Mouse (Mus musculus): Measurements from ENCODE around the gene Enthd1. TPM values are rescaled to one million over a fixed set of nuclear protein-coding genes. Genes with fewer than 3 reads are reported as not detected.
A peak's percentile ranks its signal among the peaks of the same experiment; 100 is the strongest.

Gene Enthd1
- not detected in 2 replicates for polyA plus RNA-seq (2015; fragmentation: Nextera tagmentation; extraction: Ambion mirVana)

DNA sequence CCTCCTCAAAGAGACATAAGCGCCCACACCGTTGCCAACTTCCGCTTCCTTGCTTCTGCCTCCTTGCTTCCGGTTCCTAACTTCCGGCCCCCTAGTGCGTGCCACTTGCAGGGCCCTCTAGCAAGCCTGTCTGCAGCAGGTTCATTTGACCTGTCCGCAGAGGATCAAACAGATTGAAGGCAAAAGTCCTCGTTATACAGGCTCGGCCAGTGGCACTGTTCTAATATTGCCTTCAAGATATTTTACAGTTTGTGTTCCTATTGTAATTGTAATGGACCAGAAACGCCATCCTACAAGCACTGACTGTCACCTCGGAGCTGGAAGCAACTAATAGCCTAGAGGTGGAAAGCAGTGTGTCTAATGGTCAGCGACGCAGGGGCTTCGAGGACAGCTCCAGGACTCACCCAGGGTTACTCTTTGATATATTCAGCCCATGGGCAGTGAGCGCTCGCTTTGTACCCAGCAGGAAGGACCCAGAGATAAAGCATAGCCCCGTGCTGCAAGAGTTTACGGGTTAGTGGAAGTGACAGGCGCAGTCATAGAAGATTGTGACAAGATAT, at the start of gene Enthd1:
Enthd1 (minus strand) TSS at position 51 of the 560 bp plus-strand sequence.
- Histone ChIP-seq H3K9ac (ENCODE audit: low read length) (no peak within 1 kb of the TSS), H3K27me3 (ENCODE audit: control insufficient read depth, insufficient read depth, low read length) (no peaks in the 10 kb centered on the region), H3K4me1 (ENCODE audit: control insufficient read depth, insufficient read depth, low read length) (no peaks in the 10 kb centered on the region), H3K36me3 (ENCODE audit: control insufficient read depth, insufficient read depth, low read length) (no peaks in the 10 kb centered on the region), H3K4me3 (replicated peaks; ENCODE audit: low read length) (no peak within 1 kb of the TSS), H3K27ac (ENCODE audit: low read length) (no peak within 1 kb of the TSS), H3K9me3 (replicated peaks; ENCODE audit: control insufficient read depth, low read length) (no peaks in the 10 kb centered on the region), H3K4me2 (ENCODE audit: low read depth, low read length) (no peak within 1 kb of the TSS)
- 85% methylated on average over 19 of the region's 19 CpGs for WGBS
- ATAC-seq (ENCODE audit: insufficient read depth, low FRiP score), result no peak

- Histone ChIP-seq H3K9ac (ENCODE audit: low read length) (no peak overlapping the region), H3K27ac (ENCODE audit: low read length) (no peak overlapping the region), H3K4me3 (replicated peaks; ENCODE audit: low read length) (no peak overlapping the region), H3K27me3 (ENCODE audit: control insufficient read depth, insufficient read depth, low read length) (peaks cover 8% of the 10 kb centered on the region; the same call in 1 of the 2 replicates), H3K4me1 (ENCODE audit: control insufficient read depth, insufficient read depth, low read length) (no peaks in the 10 kb centered on the region; the same call in none of the 2 replicates), H3K9me3 (replicated peaks; ENCODE audit: control insufficient read depth, low read length) (no peaks in the 10 kb centered on the region), H3K36me3 (ENCODE audit: control insufficient read depth, insufficient read depth, low read length) (no peaks in the 10 kb centered on the region), H3K4me2 (ENCODE audit: low read depth, low read length) (no peak overlapping the region)
- no peak for ATAC-seq (ENCODE audit: insufficient read depth, low FRiP score)
- 65% methylated on average over 5 of the region's 5 CpGs for WGBS
Observed at GRCm38 (mm10) chr15:80613904-80614303, 48.9 kb upstream of the Enthd1 start.

DNA sequence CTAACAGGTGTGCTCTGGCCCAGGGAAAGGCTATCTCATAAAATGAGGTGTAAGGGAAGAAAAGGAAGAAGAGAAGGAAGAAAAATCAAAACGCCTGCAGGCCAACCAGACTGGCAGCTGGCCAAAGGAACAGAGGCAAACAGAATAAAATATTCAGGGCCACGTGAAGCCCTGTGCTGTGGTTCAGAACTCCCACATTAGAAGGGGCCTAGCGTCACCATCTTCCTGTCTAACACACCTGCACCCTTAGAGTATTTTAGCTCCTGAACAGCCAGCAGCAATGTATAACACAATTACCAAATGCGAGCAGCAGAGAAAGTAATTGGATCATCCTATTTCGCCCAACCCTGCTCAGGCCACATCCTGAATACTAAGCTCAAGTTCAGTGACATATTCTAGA, 46.5 kb upstream of the Enthd1 start:
- Histone ChIP-seq H3K9me3 (replicated peaks; ENCODE audit: control insufficient read depth, low read length) (no peaks in the 10 kb centered on the region), H3K9ac (ENCODE audit: low read length) (no peak overlapping the region), H3K27me3 (ENCODE audit: control insufficient read depth, insufficient read depth, low read length) (peaks cover 8% of the 10 kb centered on the region; the same call in 1 of the 2 replicates), H3K4me2 (ENCODE audit: low read depth, low read length) (no peak overlapping the region), H3K4me1 (ENCODE audit: control insufficient read depth, insufficient read depth, low read length) (no peaks in the 10 kb centered on the region; the same call in none of the 2 replicates), H3K36me3 (ENCODE audit: control insufficient read depth, insufficient read depth, low read length) (no peaks in the 10 kb centered on the region), H3K4me3 (replicated peaks; ENCODE audit: low read length) (no peak overlapping the region), H3K27ac (ENCODE audit: low read length) (no peak overlapping the region)
- no peak for ATAC-seq (ENCODE audit: insufficient read depth, low FRiP score)
- 66% methylated on average over 5 of the region's 5 CpGs for WGBS

- WGBS, result 75% methylated on average over 2 of the region's 2 CpGs
- Histone ChIP-seq H3K36me3 (ENCODE audit: control insufficient read depth, insufficient read depth, low read length) (no peaks in the 10 kb centered on the region), H3K9me3 (replicated peaks; ENCODE audit: control insufficient read depth, low read length) (no peaks in the 10 kb centered on the region)
Observed at GRCm38 (mm10) chr15:80610335-80610734, 45.4 kb upstream of the Enthd1 start.

DNA sequence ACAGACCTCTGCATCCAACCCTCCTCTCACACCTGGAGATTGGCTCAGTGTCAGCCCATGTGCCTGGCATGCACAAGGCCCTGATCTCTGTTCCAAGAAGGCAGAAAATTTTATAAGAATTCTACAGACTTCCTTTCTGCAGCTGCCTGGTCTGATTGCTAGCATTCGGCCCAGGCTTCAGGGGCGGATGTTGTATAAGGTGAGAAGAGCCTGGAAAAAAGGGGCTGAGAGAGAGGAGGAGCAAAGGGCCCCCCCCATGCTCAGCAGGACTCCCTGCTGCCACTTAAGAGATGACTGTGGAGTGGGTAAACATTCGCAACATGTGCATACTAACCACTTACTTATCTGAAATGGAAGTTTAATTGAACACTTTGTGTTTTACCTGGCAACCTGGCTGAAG, 43.0 kb upstream of the Enthd1 start:
- Histone ChIP-seq H3K4me2 (ENCODE audit: low read depth, low read length) (no peak overlapping the region), H3K9me3 (replicated peaks; ENCODE audit: control insufficient read depth, low read length) (no peaks in the 10 kb centered on the region), H3K9ac (ENCODE audit: low read length) (no peak overlapping the region), H3K36me3 (ENCODE audit: control insufficient read depth, insufficient read depth, low read length) (no peaks in the 10 kb centered on the region), H3K4me3 (replicated peaks; ENCODE audit: low read length) (no peak overlapping the region), H3K27ac (ENCODE audit: low read length) (no peak overlapping the region), H3K27me3 (ENCODE audit: control insufficient read depth, insufficient read depth, low read length) (no peaks in the 10 kb centered on the region), H3K4me1 (ENCODE audit: control insufficient read depth, insufficient read depth, low read length) (no peaks in the 10 kb centered on the region)
- 69% methylated on average over 3 of the region's 3 CpGs for WGBS
- no peak for ATAC-seq (ENCODE audit: insufficient read depth, low FRiP score)

More at GRCm38 (mm10) chr15:80610335-80610734, 45.4 kb upstream of the Enthd1 start:
- no peaks in the 10 kb centered on the region for H3K27me3 ChIP-seq (ENCODE audit: control insufficient read depth, insufficient read depth, low read length)
- no peak overlapping the region for H3K9ac ChIP-seq (ENCODE audit: low read length)
- H3K4me1 ChIP-seq (ENCODE audit: control insufficient read depth, insufficient read depth, low read length), result no peaks in the 10 kb centered on the region; the same call in 1 of the 2 replicates
- H3K27ac ChIP-seq (ENCODE audit: low read length), result no peak overlapping the region
- H3K4me3 ChIP-seq (replicated peaks; ENCODE audit: low read length), result no peak overlapping the region
- no peak for ATAC-seq (ENCODE audit: insufficient read depth, low FRiP score)
- H3K4me2 ChIP-seq (ENCODE audit: low read depth, low read length), result no peak overlapping the region

- no peaks in the 10 kb centered on the region for H3K36me3 ChIP-seq (ENCODE audit: control insufficient read depth, insufficient read depth, low read length)
- H3K27ac ChIP-seq (ENCODE audit: low read length), result no peak overlapping the region
- H3K9me3 ChIP-seq (replicated peaks; ENCODE audit: control insufficient read depth, low read length), result no peaks in the 10 kb centered on the region
- no peaks in the 10 kb centered on the region for H3K27me3 ChIP-seq (ENCODE audit: control insufficient read depth, insufficient read depth, low read length)
- no peak for ATAC-seq (ENCODE audit: insufficient read depth, low FRiP score)
- H3K4me1 ChIP-seq (ENCODE audit: control insufficient read depth, insufficient read depth, low read length), result peaks cover 4% of the 10 kb centered on the region; the same call in 1 of the 2 replicates
- no peak overlapping the region for H3K4me3 ChIP-seq (replicated peaks; ENCODE audit: low read length)
- no peak overlapping the region for H3K9ac ChIP-seq (ENCODE audit: low read length)
- H3K4me2 ChIP-seq (ENCODE audit: low read depth, low read length), result no peak overlapping the region
- 81% methylated on average over 6 of the region's 6 CpGs for WGBS
Observed at GRCm38 (mm10) chr15:80604026-80604425, 39.1 kb upstream of the Enthd1 start.

DNA sequence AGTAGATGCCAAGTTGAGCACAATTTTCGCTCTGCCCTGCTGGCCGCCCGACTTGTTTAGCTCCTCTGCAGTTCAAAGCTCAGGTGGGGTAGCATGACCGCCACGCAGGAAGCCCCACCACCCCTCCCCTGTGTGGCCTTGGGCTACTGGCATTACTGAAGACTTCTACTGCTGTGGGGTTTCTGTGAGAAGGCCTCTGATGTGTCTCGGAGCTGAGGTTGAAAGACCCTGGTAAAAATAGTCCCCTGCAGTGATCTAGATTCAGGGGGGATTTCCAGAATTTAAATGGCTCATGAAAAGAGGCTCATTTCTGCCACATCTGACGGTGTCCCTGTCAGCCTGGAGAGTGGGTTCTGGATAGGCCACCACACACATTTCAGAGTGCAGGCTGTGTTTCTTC, 37.5 kb upstream of the Enthd1 start:
- Histone ChIP-seq H3K27me3 (ENCODE audit: control insufficient read depth, insufficient read depth, low read length) (no peaks in the 10 kb centered on the region), H3K27ac (ENCODE audit: low read length) (no peak overlapping the region), H3K4me2 (ENCODE audit: low read depth, low read length) (no peak overlapping the region), H3K4me1 (ENCODE audit: control insufficient read depth, insufficient read depth, low read length) (peaks cover 8% of the 10 kb centered on the region; the same call in 1 of the 2 replicates), H3K9ac (ENCODE audit: low read length) (no peak overlapping the region), H3K36me3 (ENCODE audit: control insufficient read depth, insufficient read depth, low read length) (no peaks in the 10 kb centered on the region), H3K4me3 (replicated peaks; ENCODE audit: low read length) (no peak overlapping the region), H3K9me3 (replicated peaks; ENCODE audit: control insufficient read depth, low read length) (no peaks in the 10 kb centered on the region)
- WGBS, result 71% methylated on average over 7 of the region's 7 CpGs
- ATAC-seq (ENCODE audit: insufficient read depth, low FRiP score), result no peak

DNA sequence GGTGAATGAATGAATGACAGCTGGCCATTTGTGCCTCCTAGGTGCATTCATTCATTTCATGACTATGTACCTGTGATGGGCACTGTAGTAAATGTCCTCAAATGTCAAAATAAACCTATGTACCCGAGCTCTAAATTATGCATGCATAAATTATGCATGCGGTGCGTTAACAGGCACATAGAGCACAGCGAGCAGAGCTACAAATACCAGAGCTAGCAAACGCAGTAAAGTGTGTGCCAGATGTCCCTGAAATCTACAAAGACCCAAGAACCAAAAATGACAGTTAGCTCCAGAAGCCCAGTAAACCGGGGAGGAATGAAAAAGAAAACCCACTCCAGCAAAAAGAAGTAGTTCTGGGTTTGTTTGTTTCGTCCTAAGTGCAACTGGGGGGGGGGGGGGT, 36.5 kb upstream of the Enthd1 start:
- Histone ChIP-seq H3K9me3 (replicated peaks; ENCODE audit: control insufficient read depth, low read length) (no peaks in the 10 kb centered on the region), H3K9ac (ENCODE audit: low read length) (no peak overlapping the region), H3K4me1 (ENCODE audit: control insufficient read depth, insufficient read depth, low read length) (peaks cover 8% of the 10 kb centered on the region; the same call in 1 of the 2 replicates), H3K36me3 (ENCODE audit: control insufficient read depth, insufficient read depth, low read length) (no peaks in the 10 kb centered on the region), H3K4me3 (replicated peaks; ENCODE audit: low read length) (no peak overlapping the region), H3K4me2 (ENCODE audit: low read depth, low read length) (no peak overlapping the region), H3K27ac (ENCODE audit: low read length) (no peak overlapping the region), H3K27me3 (ENCODE audit: control insufficient read depth, insufficient read depth, low read length) (no peaks in the 10 kb centered on the region)
- 73% methylated on average over 7 of the region's 7 CpGs for WGBS
- no peak for ATAC-seq (ENCODE audit: insufficient read depth, low FRiP score)

DNA sequence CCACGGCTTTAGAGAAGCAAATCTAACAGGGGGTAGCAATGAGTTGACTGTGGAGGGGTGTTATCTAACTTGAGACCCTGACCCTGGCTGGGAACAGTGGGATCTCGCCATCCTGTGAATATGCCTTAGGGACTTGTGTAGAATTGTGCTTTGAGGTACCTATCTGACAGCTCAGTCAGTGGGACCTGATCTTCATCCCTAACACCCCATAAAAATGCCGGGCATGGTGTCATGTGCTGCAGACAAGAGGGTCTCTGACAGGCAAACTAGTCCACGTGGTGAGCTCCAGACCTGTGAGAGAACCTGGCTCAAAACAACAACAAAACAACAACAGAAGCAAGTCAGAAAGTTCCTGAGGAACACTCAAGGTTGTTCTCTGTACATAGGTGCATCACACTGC, 34.9 kb upstream of the Enthd1 start:
- Histone ChIP-seq H3K4me3 (replicated peaks; ENCODE audit: low read length) (no peak overlapping the region), H3K36me3 (ENCODE audit: control insufficient read depth, insufficient read depth, low read length) (no peaks in the 10 kb centered on the region), H3K27me3 (ENCODE audit: control insufficient read depth, insufficient read depth, low read length) (no peaks in the 10 kb centered on the region), H3K9ac (ENCODE audit: low read length) (no peak overlapping the region), H3K9me3 (replicated peaks; ENCODE audit: control insufficient read depth, low read length) (no peaks in the 10 kb centered on the region), H3K27ac (ENCODE audit: low read length) (no peak overlapping the region), H3K4me1 (ENCODE audit: control insufficient read depth, insufficient read depth, low read length) (peaks cover 8% of the 10 kb centered on the region; the same call in 1 of the 2 replicates), H3K4me2 (ENCODE audit: low read depth, low read length) (0 out of 2 replicates have a peak overlapping the region, but pooled peaks have one; percentile 32)
- WGBS, result 75% methylated on average over 4 of the region's 4 CpGs
- ATAC-seq (ENCODE audit: insufficient read depth, low FRiP score), result no peak

Data from stomach, embryonic 16.5 days (tissue).